Mouse (Mus musculus): ENCODE data around the gene Fam222a. TPM values are rescaled to one million over a fixed set of nuclear protein-coding genes. Genes with fewer than 3 reads are reported as not detected.

The Fam222a gene
- polyA plus RNA-seq, 1 experiment from 2014 or later = 4.0 TPM

DNA sequence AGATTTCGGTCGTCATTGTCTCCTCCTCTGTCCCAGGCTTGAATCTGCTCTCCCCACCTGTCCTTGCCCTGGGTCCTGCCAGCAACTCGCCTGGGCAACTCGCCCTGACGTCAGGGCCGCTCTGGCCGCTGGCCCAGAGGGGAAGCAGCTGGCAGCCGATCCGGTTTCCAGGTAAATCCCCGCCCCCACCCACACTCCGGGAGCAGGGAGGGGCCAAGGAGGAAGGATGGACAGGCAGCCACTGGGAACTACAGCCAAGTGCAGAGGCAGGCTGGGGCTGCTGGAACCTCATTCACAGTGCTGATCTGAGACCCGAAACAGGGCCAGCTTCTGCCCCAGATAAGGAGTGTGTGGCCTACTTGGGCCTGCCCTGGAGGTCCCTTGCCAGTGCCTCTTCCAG is 2.5 kb upstream of the Fam222a start:
- WGBS = 11% methylated on average over 12 of the region's 12 CpGs
- DNase-seq (ENCODE audit: low spot score) = no peak
- Histone ChIP-seq H3K4me3 (no peak overlapping the region), H3K4me1 (peaks cover 57% of the 10 kb centered on the region), H3K27ac (replicated peaks) (no peak overlapping the region), H3K27me3 (ENCODE audit: low read depth, poor library complexity, severe bottlenecking) (peaks cover 46% of the 10 kb centered on the region), H3K9me3 (replicated peaks) (peaks cover 13% of the 10 kb centered on the region), H3K36me3 (no peaks in the 10 kb centered on the region)

DNA sequence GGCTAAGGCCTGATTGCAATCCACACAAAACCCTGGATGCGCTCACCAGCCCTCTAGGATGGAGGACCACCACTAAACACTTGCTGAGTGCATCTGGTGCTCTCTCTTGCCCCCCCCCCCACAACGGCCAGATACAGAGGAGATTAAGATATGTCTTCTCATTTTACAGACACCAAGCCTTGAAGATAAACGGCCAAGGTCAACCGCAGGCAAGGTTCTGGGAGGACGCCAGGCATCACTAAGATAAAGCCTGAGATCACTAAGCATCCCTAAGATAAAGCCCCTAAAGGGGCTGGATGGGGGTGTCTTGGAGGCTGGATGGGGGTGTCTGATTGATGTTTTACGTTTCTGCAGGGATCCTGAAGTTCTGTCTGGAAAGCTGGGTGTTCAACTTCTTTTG is 2.1 kb upstream of the Fam222a start:
- Histone ChIP-seq H3K27ac (replicated peaks) (no peak overlapping the region), H3K9me3 (replicated peaks) (peaks cover 13% of the 10 kb centered on the region), H3K27me3 (ENCODE audit: low read depth, poor library complexity, severe bottlenecking) (peaks cover 50% of the 10 kb centered on the region), H3K4me3 (no peak overlapping the region), H3K36me3 (no peaks in the 10 kb centered on the region), H3K4me1 (peaks cover 57% of the 10 kb centered on the region)
- no peak for DNase-seq (ENCODE audit: low spot score)
- 80% methylated on average over 6 of the region's 6 CpGs for WGBS

DNA sequence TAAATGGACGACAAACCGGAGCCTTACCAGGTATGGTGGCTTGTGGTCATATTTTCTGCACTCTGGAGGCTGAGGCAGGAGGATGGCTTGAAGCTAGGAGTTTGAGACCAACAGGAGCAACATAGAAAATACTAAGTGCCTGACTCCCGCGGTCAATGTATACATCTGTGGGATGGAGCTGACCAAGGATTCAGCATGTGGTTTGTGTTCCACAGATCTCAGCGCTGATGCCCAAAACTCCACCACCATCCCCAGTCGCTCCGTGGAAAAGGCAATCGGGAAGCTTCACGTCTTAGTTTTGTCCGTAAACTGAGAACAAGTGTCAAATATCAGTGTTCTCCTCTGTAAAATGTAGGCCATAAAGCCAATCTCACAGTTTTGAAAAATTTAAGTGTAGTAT is 1.4 kb upstream of the Fam222a start:
- Histone ChIP-seq H3K4me1 (peaks cover 60% of the 10 kb centered on the region), H3K36me3 (no peaks in the 10 kb centered on the region), H3K9me3 (replicated peaks) (peaks cover 13% of the 10 kb centered on the region), H3K27me3 (ENCODE audit: low read depth, poor library complexity, severe bottlenecking) (peaks cover 53% of the 10 kb centered on the region), H3K4me3 (peak overlapping the region; percentile 88; the same call in 1 of the 2 replicates), H3K27ac (replicated peaks) (no peak overlapping the region)
- WGBS = 87% methylated on average over 10 of the region's 10 CpGs
- no peak for DNase-seq (ENCODE audit: low spot score)

DNA sequence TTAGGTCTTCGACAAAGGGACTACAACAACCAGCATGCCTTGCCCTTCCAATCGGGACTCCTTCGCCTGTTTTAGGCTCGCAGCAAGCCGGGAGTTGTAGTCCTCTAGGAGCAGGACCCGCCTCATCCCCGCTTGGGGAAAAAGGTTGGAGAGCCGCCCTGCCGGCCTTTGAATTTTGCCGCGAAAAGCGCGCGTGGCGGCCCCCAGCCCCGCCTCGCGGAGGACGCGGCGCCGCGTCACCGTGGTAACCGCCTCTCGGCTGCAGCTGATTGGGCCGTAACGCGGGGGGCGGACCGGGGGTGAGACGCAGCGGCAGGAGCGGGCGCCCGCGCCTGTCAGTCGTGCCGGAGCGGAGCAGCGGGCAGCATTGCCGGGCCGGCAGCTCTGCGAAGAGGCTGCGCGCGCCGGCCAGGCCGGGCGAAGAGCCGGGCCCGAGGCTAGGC is 720 bp upstream of the Fam222a start:
- peak; percentile 98 for DNase-seq (ENCODE audit: low spot score)
- peaks cover 66% of the 10 kb centered on the region for H3K4me1 ChIP-seq
- peak overlapping the region; percentile 93 for H3K27ac ChIP-seq (replicated peaks)
- H3K9me3 ChIP-seq (replicated peaks) = peaks cover 13% of the 10 kb centered on the region
- no peaks in the 10 kb centered on the region for H3K36me3 ChIP-seq
- peak overlapping the region; percentile 88 for H3K4me3 ChIP-seq
- under 1% methylated on average over 52 of the region's 52 CpGs for WGBS
- H3K27me3 ChIP-seq (ENCODE audit: low read depth, poor library complexity, severe bottlenecking) = peaks cover 57% of the 10 kb centered on the region

DNA sequence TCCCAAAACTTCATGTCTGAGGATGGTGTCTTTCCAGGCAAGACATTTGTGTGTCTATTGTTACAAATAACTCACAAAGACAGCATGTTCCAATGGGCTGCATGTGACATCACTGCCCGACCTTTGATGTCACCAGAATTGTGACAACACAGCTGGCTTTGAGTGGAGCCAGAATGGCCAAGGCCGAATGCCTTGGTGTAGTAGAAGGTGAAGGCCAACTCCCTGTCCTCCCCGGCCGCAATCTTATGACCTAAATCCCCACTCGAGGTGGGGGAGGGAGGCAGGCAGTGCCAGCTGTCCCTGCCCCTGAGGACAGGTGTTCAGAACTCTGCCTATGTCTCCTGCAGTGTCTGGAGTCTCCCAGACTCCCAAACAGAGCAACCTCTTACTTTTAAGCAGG is 1.0 kb downstream of the Fam222a start:
- peak overlapping the region; percentile 93 for H3K27ac ChIP-seq (replicated peaks)
- 26% methylated on average over 5 of the region's 5 CpGs for WGBS
- peak overlapping the region; percentile 88 for H3K4me3 ChIP-seq
- H3K4me1 ChIP-seq = peaks cover 83% of the 10 kb centered on the region
- peaks cover 4% of the 10 kb centered on the region; the same call in 1 of the 2 replicates for H3K9me3 ChIP-seq (replicated peaks)
- H3K27me3 ChIP-seq (ENCODE audit: low read depth, poor library complexity, severe bottlenecking) = peaks cover 75% of the 10 kb centered on the region
- no peak for DNase-seq (ENCODE audit: low spot score)
- no peaks in the 10 kb centered on the region for H3K36me3 ChIP-seq

DNA sequence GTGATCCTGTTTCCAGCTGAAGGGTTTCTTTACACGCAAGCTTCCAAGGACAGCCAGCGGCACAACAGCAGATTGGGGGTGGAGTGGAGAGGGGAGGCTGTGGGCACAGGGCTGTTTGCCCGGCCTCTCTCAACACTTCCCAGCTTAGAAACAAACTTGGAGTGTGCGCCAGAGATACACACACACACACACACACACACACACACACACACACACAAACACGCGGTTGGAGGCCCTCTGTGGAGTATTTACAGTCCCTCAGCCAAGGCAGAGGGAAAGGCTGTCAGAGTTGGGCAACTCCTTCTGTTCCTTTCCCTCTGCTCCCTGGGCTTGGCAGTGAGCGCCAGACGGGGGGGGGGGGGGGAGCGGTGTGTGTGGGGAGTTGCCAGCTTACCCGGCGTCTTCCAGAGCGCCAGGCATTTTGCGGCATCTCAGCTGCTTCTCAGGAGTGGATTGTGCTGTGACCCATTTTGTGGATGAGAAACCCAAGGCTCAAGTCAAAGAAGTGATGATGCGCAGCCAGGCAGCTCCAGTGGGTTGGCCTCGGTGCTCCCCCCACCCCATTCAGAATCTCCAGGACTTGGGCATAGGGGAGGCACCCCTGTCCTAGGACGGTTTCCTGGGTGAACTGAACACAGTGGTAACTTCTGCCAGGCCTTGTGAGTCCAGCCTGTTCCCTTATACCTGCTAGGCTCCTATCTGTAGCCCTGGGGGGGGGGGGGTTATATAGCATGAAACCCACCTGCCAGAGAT is 2.3 kb downstream of the Fam222a start:
- H3K4me3 ChIP-seq = peak overlapping the region; percentile 88
- WGBS = 30% methylated on average over 9 of the region's 16 CpGs
- H3K27ac ChIP-seq (replicated peaks) = peak overlapping the region; percentile 93
- peaks cover 92% of the 10 kb centered on the region for H3K4me1 ChIP-seq
- peaks cover 75% of the 10 kb centered on the region for H3K27me3 ChIP-seq (ENCODE audit: low read depth, poor library complexity, severe bottlenecking)
- H3K36me3 ChIP-seq = no peaks in the 10 kb centered on the region
- H3K9me3 ChIP-seq (replicated peaks) = no peaks in the 10 kb centered on the region
- DNase-seq (ENCODE audit: low spot score) = no peak

DNA sequence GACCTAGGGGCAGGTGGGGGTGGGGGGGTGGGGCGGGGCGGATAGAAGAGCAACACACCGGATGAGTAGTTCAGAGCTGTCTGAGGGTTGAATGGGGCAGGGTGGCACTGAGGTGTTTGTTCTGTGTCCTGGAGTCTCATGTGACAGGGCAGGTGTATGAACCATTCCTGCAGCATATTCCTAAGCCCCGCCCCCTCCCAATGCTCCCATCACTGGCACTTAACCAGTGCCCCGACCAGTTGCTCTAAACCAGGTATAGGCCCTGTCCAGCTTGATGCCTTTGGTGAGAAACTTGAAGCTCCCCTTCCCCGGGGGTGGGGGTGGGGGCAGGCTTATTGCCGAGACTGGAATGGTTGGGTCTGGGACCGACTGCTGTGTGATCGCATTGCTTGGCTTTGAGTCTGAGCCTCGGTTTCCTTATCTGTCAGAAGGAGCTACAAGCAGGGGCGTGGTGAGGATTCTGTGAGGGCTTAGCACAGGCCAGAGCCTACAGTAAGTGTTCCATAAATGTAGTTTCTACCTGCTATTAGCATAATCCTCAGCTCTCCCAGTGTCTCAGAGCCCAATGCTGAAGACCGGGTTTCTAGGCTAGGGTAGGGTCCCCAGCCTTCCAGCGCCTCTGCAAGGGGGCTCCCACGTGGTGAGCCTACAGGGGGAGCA is 3.1 kb downstream of the Fam222a start:
- WGBS = 5% methylated on average over 14 of the region's 14 CpGs
- DNase-seq (ENCODE audit: low spot score) = no peak
- Histone ChIP-seq H3K9me3 (replicated peaks) (no peaks in the 10 kb centered on the region), H3K27me3 (ENCODE audit: low read depth, poor library complexity, severe bottlenecking) (peaks cover 75% of the 10 kb centered on the region), H3K4me3 (peak overlapping the region; percentile 88), H3K36me3 (peaks cover 6% of the 10 kb centered on the region; the same call in 1 of the 2 replicates), H3K27ac (replicated peaks) (peak overlapping the region; percentile 83), H3K4me1 (peaks cover 93% of the 10 kb centered on the region)

DNA sequence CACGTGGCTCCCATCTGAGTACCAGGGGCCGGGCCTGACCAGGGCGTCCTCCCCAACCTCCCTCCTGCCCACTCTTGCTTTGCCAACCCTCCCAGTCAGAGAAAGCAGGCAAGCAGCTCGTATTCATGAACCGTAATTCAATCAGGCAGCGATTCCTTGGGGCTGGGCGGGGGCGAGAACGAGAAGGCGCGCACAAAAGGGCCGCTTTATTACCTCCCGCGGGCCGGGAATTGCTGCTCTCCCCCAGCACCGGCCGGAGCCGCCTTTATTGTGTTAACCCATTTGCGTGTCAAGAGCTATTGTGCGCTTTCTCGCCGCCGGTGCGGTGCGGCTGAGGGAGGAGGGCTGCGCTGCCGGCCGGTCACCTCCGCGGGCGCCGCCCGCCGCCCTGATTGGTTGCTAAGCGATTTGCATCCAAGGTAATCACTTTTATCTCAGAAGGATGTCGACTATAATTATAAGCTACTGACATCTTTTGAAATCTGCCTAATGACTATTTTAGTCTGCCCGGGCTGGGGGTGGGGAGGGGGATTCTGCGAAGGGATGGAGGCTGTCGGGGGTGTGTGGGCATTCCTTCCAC is 3.7 kb downstream of the Fam222a start:
- H3K4me1 ChIP-seq = peaks cover 98% of the 10 kb centered on the region
- WGBS = 0% methylated on average over 39 of the region's 39 CpGs
- peak overlapping the region; percentile 88 for H3K4me3 ChIP-seq

DNA sequence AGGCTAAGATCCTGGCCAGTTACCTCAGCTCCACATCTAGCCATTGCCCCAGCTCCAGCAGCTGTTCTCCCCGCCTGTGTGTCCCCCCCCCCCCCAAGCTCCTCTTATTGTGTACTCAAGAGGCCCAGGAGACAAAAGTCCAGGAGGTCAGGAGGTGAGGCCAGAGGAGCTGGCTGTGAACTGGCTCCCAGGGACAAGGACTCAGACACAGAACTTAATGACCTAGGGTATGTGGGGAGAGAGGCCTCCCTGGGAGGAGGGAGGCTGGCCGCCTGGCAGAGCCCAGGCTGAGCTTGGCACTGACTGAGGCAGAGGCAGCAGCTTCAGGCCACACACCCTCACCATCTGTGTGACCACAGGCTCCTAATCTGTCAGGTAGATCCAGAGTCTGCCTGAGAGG is 5.2 kb downstream of the Fam222a start:
- Histone ChIP-seq H3K9me3 (replicated peaks) (no peaks in the 10 kb centered on the region), H3K4me3 (peak overlapping the region; percentile 88), H3K4me1 (peaks cover 99% of the 10 kb centered on the region), H3K36me3 (peaks cover 14% of the 10 kb centered on the region), H3K27me3 (ENCODE audit: low read depth, poor library complexity, severe bottlenecking) (peaks cover 72% of the 10 kb centered on the region), H3K27ac (replicated peaks) (peak overlapping the region; percentile 83)
- WGBS = 7% methylated on average over 2 of the region's 2 CpGs
- peak; percentile 57 for DNase-seq (ENCODE audit: low spot score)

More for the DNA sequence above, 3.7 kb downstream of the Fam222a start:
- peaks cover 12% of the 10 kb centered on the region for H3K36me3 ChIP-seq
- peaks cover 73% of the 10 kb centered on the region for H3K27me3 ChIP-seq (ENCODE audit: low read depth, poor library complexity, severe bottlenecking)
- peak; percentile 85 for DNase-seq (ENCODE audit: low spot score)
- H3K9me3 ChIP-seq (replicated peaks) = no peaks in the 10 kb centered on the region
- peak overlapping the region; percentile 83 for H3K27ac ChIP-seq (replicated peaks)

DNA sequence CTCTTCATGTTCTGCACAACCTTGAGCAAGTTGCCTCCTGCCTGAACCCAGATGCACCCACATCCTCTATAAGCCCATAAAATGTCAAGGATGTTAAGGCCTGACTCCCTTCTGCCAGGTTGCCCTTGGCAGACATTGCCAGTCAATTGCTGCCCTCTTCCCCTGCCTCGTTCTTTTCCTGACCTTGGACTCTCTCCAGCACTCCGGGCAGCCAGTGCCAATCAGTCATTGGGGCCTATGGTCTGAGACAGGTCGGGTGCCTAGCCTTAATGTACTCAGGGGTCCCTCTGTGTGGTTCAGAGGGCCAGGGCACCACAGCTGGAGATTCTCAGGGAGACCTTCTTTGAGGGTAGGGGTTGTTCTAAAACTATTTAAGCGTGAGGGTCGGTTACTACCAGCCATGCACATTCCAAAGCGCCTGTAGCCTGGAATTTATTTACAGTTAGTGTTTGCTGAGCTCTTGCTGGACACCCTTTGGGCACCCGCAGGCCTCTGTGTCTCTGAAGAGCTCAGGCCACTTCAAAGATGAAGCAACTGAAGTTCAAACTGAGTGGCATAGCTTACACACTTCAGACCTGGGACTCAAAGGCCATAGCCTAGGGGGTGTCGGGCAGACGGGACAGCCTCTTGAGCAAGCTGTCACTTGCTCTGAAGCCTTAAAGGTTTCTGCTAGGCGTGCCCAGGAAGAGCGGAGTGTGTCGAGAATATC is 6.3 kb downstream of the Fam222a start:
- DNase-seq (ENCODE audit: low spot score) = no peak
- Histone ChIP-seq H3K27ac (replicated peaks) (peak overlapping the region; percentile 83), H3K9me3 (replicated peaks) (no peaks in the 10 kb centered on the region), H3K4me3 (peak overlapping the region; percentile 88; the same call in 1 of the 2 replicates), H3K4me1 (peaks cover 97% of the 10 kb centered on the region), H3K36me3 (peaks cover 16% of the 10 kb centered on the region), H3K27me3 (ENCODE audit: low read depth, poor library complexity, severe bottlenecking) (peaks cover 65% of the 10 kb centered on the region)
- WGBS = 71% methylated on average over 12 of the region's 12 CpGs

DNA sequence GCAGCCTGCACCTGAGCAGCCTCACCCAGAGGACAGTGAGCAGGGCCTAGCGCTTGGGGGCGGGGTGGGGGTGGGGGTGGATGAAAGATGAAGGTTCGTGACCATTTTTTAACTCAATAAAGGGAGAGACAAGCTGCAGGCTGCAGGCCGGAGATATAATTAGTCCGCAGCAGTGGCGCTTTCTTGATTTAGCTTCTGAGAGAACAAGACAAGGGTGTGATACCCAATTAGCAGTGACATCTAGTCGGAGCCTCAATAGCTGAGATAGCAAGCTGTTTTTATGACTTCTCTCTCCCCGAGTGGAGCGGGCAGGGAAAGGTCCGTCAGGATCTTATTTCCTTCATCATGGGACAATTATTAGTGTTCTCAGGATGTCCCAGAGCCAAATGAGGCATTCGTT is 7.2 kb downstream of the Fam222a start:
- Histone ChIP-seq H3K27me3 (ENCODE audit: low read depth, poor library complexity, severe bottlenecking) (peaks cover 56% of the 10 kb centered on the region), H3K4me3 (peak overlapping the region; percentile 33), H3K27ac (replicated peaks) (peak overlapping the region; percentile 70), H3K4me1 (peaks cover 97% of the 10 kb centered on the region), H3K9me3 (replicated peaks) (no peaks in the 10 kb centered on the region), H3K36me3 (peaks cover 24% of the 10 kb centered on the region)
- WGBS = 67% methylated on average over 11 of the region's 11 CpGs
- DNase-seq (ENCODE audit: low spot score) = no peak

DNA sequence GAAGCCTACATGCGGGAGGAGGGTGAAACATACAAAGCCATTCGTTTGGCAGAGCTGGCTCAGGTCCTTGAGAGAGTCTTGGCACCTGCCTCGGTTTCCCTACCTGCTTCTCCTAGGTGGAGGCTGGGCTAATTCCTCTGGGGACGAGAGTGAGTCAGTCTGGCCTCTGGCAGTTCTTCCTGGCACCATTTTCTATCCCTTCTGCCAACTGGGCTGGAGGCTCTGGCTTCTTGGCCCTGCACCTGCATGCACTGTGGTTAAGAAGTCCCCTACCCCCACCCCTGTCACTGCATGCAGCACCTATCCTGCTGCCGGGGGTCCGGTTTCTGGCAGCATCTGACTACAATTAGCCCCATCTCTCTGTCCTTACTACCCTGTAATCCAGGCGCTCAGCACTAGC is 7.7 kb downstream of the Fam222a start:
- Histone ChIP-seq H3K27me3 (ENCODE audit: low read depth, poor library complexity, severe bottlenecking) (peaks cover 52% of the 10 kb centered on the region), H3K36me3 (peaks cover 27% of the 10 kb centered on the region), H3K9me3 (replicated peaks) (no peaks in the 10 kb centered on the region), H3K4me1 (peaks cover 94% of the 10 kb centered on the region), H3K4me3 (no peak overlapping the region; the same call in 1 of the 2 replicates), H3K27ac (replicated peaks) (peak overlapping the region; percentile 70)
- DNase-seq (ENCODE audit: low spot score) = no peak
- whole genome bisulfite sequencing = 80% methylated on average over 7 of the region's 7 CpGs
